Mouse (Mus musculus) left cerebral cortex, postnatal 36 days (tissue): ENCODE data around the gene Paqr7. TPM values are rescaled to one million over a fixed set of nuclear protein-coding genes. Genes with fewer than 3 reads are reported as not detected.
"Not testable (repeated sequence)": the region's sequence is repeated elsewhere in the genome, so short reads cannot be mapped to it uniquely, and the experiment has no call there.

Source experiments
- DNase-seq, 2 experiments: peaks; one replicate each; pipeline ENCODE4 v3.0.0; 2021 to 2022; ENCODE audit warnings: low spot score in 2 of 2, mixed read lengths in 1 of 2
- intact Hi-C: fragments of 180-260 bp; cut with DNase I; formaldehyde crosslinking; loops from one replicate; pipeline ENCODE4 v1.15.1; 2025
- total RNA-seq, 2 experiments: library from RNA; stranded (reverse); gene quantifications; 2 replicates each; pipeline ENCODE4 v1.2.3; 2021

Gene Paqr7
- total RNA-seq, 2 experiments from 2014 or later = 56.5 to 65.6 TPM

DNA sequence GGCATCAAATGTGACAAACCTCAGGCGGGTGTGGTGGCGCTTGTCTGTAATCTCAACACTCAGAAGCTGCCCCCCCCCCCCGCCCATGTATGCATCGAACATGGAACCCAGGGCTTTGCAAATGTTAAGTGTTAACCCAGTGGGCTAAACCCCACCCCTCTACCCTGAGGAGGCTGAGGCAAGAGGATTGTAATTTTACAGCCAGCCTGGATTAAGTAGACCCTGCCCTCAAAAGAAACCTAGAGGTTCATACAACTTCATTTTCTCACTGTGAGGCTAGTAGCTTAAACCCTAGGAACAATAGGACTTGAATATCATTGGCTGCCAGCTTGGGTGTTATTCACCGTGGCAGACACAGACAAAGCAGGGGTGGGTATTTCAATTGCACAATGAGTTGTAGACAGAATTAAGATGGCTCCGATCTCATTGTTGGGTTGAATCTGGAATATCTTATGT lies 27.1 kb upstream of the Paqr7 start:
- DNase-seq = no peak
- intact Hi-C loops = loop anchor here (2.0 kb wide), 1 partner anchor 73 kb away; the partner anchor contains the start of gene Pafah2

DNA sequence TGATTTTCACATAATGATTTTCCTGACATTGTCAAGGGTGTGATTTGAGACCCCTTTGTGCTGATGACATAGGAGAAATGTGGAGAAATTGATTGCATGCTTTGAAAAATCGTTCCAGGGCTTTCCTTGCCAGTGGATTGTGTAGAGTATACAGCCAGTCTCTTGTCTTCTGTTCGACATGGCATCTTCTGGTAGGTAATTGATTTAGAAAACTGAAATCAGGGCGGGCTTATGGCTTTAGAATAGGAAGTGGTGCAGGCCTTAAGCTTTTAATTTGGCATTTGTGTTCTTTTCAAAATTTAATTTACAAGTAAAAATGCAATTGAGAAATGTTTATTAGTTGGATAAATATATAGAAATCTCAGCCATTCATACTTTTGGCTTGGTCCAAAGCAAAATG lies 26.5 kb upstream of the Paqr7 start:
- intact Hi-C loops = loop anchor here (2.0 kb wide), 1 partner anchor 73 kb away; the partner anchor contains the start of gene Pafah2
- DNase-seq = no peak

DNA sequence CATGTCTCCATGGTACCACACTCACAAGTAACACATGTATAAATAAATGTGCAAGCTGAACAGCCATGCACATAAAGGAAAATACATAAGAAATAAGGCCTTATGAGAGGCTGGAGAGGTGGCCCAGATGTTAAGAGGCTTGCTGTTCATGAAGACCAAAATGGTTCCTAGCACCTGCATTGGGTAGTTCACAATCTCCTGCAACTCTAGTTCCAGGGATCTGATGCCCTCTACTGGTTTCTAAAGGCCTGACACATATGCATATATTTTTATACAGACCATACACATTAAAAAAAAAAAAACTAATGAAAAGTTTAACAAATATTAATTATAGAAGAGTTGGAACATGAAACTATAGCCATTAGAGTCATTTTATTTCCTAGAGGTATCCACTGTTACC lies 25.0 kb upstream of the Paqr7 start:
- DNase-seq = no peak
- intact Hi-C loops = no loop called here

DNA sequence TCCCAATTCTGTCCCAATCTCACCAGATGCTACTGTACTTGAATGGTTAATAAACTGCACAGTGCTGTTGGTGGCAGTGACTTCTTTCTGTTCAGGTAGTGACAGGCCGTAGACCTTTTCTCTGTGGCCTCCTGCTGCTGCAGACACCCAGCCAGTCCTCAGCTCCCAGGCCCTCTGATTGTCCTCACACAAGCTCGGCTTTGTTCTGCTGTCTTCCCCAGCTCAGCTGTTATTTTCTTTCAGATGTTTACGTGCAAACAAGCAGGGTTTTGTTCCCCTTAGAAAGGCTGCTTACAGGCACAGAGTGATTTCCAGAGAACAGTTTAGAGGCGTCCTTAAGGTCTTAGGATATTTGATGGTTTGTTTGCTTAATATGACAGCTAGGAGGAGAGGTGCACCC lies 22.7 kb upstream of the Paqr7 start:
- DNase-seq = no peak
- intact Hi-C loops = no loop called here

DNA sequence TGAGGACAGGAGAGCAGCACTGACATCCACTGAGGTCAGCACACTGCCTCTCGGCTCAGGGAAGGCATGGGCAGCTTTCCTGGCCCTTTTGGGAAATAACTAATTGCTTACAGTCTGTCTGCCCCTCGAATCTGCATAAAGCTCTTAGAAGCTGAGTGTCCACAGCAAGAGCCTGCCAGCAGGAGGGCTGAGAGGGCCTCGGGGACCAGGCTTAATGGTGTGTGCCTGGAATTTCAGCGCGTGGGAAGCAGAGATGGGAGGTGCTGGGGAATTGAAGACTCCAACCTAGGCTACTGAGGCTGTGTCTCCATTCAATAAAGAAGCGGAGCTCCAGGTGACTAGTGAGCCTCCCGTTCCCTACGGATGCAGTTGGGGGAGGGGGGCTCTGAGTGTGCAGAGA lies 22.3 kb upstream of the Paqr7 start:
- DNase-seq = no peak
- intact Hi-C loops = no loop called here

DNA sequence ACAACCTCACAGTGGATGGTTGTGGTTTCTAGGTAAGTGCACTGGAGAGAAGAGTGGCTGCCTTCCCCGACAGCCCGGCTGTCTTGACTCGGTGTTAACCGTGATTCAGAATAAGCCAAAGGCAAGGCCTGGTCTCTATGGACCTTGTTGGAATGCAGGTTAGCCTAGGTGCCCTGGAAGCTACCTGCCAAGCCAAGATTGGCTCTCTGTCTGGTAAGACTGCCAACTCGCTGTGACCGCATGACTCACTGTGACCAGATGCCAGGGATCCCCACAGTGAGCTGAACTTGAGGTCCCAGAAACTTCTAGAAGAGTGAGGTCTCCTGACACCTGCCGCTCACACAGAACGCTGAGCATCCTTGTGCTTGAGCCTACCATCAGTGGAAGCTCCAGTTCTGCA lies 19.6 kb upstream of the Paqr7 start:
- DNase-seq = no peak
- intact Hi-C loops = no loop called here

DNA sequence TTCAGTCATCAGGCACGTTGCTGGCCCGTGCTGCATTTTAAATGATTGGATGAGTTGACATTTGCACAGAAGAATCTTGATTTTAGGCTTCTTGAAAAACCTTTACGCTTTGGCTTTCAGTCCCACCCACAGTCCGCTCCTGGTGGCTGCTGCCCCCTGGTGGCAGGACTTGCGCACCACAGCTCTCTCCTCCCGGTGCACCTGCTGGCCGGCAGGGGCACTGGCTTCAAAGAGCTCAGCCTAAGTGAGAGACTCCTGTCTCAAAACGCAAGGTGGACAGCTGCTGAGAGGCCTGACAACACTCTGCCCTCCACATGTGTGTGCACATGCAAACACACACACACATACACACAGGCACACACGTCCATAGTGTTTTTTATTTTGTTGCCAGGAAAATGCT lies 18.5 kb upstream of the Paqr7 start:
- DNase-seq = peak; percentile 93
- intact Hi-C loops = loop anchor here (1.0 kb wide), 1 partner anchor 82 kb away; the partner anchor contains the start of gene Pafah2

DNA sequence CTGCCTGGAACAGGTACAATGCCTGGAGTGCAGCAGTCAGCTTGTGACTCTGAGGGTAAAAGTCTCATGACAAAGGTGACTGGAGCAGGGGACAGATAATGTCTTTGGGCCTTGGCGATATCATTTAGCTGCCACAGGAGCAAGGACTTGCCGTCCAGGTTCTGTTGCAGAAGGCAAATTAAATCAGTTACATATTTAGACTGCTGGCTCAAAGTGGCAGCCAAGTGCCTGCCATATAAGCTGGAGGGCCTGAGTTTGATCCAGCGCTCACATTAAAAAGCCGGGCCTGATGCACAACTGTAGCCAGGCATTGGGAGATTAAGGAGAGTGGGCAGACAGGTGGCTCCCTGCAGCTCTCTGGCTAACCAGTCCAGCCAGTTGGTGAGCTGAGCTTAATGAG lies 16.7 kb upstream of the Paqr7 start:
- intact Hi-C loops = no loop called here
- no peak for DNase-seq

DNA sequence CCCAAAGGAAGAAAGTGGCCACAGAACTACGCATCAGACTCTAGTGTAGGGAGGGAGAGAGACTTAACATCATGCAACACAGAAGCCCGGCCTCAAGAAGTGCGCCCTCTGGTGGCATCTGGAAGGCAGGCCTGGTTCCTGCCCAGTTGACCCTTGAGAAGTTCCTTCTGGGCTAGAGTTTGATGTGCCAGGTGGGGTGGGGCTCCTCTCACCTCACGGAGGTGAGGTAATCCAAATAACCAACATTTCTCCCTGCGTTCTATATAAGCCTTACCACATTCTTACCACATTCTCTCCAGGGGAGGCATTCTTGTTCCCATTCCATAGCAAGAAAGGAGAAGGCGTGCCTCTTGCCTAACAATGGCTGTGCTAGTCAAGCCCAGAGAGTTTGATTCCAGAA lies 15.6 kb upstream of the Paqr7 start:
- peak in 1 of 2 experiments; percentile 71 for DNase-seq
- intact Hi-C loops = no loop called here

DNA sequence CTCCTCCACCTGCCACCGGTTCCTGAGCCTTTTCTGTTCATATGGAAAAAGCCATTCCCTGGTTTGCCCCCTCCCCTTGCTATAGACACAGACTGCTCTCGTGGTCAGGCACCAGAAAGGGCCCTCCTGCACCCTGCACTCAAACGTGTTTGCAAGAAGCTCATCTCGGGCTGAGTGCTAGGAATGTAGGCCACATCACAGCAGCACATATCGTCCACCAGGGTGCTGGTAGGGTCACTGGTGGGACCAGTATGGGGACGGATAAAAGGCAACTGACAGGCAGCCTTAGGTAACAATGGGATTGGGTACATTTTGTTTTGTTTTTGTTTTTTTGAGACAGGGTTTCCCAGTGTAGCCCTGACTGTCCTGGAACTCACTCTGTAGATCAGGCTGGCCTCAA lies 15.2 kb upstream of the Paqr7 start:
- DNase-seq = no peak
- intact Hi-C loops = no loop called here

DNA sequence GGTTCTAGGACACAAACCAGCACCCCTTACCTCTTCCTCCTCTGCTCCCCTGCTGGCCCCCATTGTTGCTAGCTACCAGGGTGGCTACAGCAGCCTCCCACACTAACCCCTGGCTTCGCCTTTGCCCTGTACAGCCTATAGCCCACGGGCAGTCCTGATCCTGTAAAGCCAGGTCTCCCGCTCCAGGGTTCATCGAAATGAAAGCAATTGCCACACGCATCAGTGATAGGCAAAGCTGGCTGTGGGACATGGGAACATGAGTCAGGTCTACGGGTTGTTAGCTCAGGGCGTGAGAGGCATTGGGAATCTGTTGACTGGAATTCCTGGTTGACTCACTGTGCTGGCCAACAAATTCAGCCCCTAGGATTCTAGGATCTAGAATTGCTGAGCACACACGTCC lies 14.1 kb upstream of the Paqr7 start:
- intact Hi-C loops = no loop called here
- DNase-seq = no peak

DNA sequence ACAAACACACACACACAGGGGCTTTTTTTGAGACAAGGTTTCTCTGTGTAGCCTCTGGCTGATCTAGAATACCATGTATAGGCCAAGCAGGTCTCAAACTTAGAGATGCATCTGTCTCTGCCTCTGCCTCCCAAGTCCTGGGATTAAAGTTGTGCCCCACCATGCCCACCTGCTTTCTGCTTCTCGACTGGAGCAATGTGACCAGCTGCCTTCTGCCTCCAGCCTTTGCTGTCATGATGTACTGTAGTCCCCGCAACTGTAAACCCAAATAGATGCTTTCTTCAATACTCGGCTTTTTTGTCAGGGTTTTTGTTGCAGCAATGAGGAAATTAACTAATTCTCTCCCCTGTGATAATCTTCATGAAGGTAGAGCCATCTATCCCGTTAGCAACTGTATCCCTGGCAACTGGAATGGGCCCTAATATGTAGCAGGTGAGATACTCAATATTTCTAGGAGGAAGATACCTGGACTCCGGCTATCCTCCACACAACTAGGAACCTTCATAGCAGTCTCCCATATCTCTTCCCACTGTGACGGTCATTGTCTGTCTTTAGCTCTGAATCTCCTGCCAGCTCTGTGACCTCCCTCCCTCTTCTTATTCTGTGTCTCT lies 13.3 kb upstream of the Paqr7 start:
- intact Hi-C loops = no loop called here
- no peak for DNase-seq

DNA sequence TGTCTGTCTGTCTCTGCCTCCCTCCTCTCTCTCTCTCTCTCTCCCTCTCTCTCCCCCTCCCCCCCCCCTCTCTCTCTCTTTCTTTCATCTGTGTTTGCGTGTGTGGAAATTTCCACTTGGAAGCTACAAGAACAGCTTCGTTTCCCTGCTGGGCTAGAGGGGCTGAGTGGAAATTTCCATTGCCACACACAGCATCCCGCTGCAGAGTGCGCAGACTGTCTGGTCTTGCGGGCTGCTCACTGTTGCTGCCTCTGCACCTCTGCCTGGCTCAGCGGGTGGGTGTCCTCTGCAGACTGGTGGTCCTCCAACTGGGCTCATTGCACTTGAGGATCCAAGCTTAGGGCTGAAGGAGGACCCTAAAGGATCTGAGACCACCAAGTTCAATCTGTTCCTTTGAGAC lies 12.8 kb upstream of the Paqr7 start:
- DNase-seq = peak in 1 of 2 experiments; percentile 62

DNA sequence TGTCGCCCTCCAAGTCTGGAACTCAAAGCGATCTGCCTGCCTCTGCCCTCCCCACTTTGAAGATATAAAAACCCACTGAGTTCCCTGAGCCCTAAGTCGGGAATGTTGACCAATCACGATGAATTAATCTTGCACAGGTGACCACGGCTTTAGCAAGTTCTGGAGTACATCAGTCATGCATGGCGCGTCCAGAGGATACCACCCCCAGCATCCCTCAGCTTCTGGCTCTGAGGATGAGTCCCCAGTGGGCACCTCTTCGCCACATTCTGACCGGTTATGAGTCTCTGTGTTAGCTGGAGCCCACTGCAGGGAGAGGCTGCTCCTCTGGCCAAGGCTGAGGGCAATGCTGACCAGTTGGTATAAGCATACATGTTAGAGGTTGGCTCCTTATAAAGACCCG lies 12.3 kb upstream of the Paqr7 start:
- intact Hi-C loops = no loop called here
- DNase-seq = no peak

More for the DNA sequence above, 12.8 kb upstream of the Paqr7 start:
- intact Hi-C loops = no loop called here

DNA sequence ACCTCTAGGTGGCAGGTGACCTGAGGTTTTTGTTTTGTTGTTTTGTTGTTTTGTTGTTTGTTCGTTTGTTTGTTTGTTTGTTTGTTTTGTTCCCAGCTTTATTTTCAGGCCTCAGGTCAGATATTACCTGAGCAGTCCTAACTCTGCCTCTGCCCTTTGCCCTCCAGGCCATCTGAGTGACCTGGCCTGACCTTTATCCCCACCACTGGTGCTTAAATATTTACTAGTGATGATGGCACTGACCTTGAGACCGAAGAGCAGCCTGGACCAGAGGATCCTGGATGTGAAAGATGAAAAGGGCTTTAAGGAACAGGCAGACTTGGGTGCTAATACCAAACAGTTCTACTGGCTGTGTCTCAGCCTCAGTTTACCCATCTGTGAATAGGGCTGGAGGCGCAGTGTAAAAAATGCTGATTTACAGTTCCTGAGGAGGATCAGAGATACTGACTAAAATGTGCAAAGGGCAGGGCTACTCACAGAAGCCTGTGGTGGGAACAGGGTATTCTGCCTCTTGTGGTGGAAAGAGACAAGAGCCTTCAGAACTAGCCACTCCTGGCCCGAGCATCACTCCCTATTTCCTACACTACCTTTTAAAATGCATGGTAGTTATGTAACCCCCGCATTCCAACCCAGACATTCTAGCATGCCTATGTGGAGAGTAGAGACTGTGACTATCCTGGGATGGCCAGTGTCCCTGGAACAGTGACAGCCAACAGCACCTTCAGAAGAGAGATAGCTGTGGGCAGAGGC lies 11.2 kb upstream of the Paqr7 start:
- intact Hi-C loops = no loop called here

DNA sequence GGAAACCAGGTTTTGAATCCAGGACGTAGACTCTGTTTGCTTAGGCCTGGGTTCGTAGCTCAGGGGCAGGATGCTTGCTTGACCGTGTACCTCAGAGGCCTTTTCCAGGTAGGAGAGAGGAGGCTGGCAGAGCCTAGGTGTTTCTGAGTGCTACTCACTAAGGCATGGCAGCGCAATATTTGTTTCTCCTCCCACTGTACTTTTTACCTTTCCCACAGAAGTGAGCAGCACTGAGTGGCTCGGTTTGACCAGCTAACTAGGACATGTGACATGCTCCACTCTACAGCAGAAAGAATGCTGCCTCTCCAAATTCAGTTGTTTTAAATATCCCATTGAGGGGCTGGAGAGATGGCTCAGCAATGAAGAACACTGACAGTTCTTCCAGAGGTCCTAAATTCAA lies 8.3 kb upstream of the Paqr7 start:
- DNase-seq = no peak
- intact Hi-C loops = no loop called here

More for the DNA sequence above, 11.2 kb upstream of the Paqr7 start:
- no peak for DNase-seq

DNA sequence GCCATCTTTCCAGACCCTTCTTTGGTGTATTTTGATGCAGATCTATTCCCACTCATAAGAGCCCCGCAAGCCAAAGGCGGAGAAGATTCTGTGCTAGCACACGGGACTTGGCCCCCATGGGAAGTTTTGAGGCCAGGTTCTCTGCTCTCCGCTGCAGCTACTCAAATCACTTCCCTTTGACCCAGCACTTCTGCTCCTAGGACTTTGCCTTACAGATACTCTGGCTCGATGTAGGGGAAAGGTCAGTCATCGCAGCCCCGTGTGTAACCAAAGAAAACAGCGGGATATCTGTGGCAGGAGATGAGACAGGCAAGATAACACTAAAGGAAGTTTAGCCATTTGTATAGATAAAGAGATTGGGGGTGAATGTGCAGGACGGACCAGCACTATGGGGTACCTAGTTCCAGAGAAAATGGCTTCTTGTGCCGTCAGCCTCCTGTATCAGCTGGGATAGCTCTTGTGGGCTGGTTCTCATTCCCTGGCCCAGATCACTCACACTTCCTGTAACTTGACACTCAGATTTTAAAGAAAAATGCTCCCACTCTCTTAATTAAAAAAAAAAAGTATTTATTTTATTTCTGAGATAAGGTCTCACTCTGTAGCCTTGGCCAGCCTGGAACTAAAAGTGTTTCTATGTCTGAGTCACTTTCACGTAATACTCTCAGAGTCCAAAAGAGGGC lies 6.4 kb upstream of the Paqr7 start:
- DNase-seq = no peak
- intact Hi-C loops = no loop called here

DNA sequence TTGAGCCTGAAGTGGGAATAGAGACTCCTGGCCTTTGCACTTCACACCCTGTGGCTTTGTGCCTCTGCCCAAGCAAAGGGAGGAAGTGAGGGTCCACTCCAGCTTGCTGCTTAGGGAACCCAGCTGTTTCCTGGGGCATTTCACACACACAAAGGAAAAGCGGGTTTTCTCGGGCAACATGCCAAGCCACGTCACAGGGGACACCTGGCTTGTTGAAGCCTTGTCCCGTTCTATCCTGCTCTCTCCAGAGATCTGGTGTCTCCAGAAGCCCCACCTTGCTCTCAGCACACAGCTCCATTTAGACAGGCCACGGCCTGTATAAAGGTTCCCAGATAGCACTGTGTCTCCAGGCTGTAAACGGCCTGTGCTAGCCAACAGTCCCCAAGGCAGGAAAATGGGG lies 4.8 kb upstream of the Paqr7 start:
- no peak for DNase-seq
- intact Hi-C loops = no loop called here

DNA sequence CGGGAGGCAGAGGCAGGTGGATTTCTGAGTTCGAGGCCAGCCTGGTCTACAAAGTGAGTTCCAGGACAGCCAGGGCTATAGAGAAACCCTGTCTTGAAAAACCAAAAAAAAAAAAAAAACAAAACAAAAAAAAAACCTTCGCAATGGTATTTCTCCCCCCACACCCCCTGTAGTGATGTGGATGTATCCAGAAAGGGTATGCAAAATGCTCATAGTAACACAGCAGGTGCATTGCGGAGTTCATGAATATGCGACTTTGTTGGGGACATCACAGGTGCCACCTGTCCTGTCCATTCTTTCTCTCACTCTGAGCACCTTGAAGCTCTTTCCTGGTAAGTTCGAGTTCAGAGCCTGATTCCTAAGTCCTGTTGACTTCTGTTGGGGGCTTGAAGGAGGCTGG lies 2.3 kb upstream of the Paqr7 start:
- DNase-seq, intact Hi-C loops: not testable (repeated sequence)

DNA sequence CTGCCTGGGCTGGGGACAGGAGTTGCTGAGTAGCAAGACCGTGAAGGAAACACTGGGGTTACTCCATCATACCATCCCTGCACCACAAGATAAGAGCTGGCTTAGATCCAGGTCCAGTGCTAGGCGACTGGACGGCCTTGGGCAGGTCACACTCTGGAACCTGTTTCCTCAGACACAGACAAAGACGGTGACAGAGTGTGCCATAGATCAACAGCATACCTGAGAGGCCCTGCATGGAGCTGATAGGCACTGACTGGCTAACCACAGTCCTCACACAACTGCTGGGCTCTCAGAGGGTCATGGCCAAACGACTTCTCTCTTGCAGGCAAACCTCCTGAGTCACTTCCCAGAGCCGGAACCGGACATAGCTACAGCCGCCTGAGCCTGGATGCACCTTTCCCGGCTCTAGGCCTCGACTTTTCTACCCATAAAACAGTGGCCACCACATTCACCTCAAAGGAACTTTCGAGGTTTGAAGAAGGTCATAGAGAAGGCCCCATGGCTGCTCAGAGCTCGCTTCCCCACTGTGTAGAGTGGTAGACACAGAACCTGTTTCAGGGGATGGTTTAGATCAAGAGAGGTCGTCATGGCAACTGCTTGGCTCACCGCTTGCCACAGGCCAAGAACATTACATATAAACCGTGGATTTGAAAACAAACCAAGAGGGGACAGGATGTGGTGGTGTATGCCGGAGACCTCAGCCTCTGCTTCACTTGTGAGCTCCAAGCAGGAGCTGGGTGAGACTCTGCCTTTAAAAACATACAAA lies 1.5 kb upstream of the Paqr7 start:
- intact Hi-C loops = no loop called here
- no peak for DNase-seq
